Mouse (Mus musculus) MEL-GATA-1-ER (cell line): Measurements from ENCODE around the gene Akt3.

Experiments used
- DNase-seq: peaks from one replicate; pipeline ENCODE4 v3.0.0-alpha.2; 2012; ENCODE audit warnings: low read depth; ENCODE audit errors: extremely low read depth

Gene Akt3

GRCm38 (mm10) chr1:176986275-176986674 lies 271.7 kb downstream of the Akt3 start:
- no peak for DNase-seq

GRCm38 (mm10) chr1:176985691-176986090 lies 272.3 kb downstream of the Akt3 start:
- DNase-seq = no peak

GRCm38 (mm10) chr1:176982671-176983070 lies 275.3 kb downstream of the Akt3 start:
- no peak for DNase-seq

GRCm38 (mm10) chr1:176981511-176981910 lies 276.5 kb downstream of the Akt3 start:
- DNase-seq = no peak

- DNase-seq = no peak
Measured at GRCm38 (mm10) chr1:176980801-176981400, 277.1 kb downstream of the Akt3 start.

GRCm38 (mm10) chr1:176980140-176980539 lies 277.9 kb downstream of the Akt3 start:
- DNase-seq = no peak

- no peak for DNase-seq
Measured at GRCm38 (mm10) chr1:176979235-176979634, 278.8 kb downstream of the Akt3 start.

GRCm38 (mm10) chr1:176973356-176974088 lies 284.5 kb downstream of the Akt3 start:
- no peak for DNase-seq

GRCm38 (mm10) chr1:176971479-176971797 lies 286.6 kb downstream of the Akt3 start:
- no peak for DNase-seq

GRCm38 (mm10) chr1:176970635-176971478 lies 287.1 kb downstream of the Akt3 start:
- DNase-seq = no peak
